Mouse (Mus musculus): ENCODE data around the gene Slc25a13. TPM values are rescaled to one million over a fixed set of nuclear protein-coding genes. Genes with fewer than 3 reads are reported as not detected.

Slc25a13 gene
- total and polyA plus RNA-seq, 2 experiments from 2014 or later: 3.4 to 3.5 TPM

DNA sequence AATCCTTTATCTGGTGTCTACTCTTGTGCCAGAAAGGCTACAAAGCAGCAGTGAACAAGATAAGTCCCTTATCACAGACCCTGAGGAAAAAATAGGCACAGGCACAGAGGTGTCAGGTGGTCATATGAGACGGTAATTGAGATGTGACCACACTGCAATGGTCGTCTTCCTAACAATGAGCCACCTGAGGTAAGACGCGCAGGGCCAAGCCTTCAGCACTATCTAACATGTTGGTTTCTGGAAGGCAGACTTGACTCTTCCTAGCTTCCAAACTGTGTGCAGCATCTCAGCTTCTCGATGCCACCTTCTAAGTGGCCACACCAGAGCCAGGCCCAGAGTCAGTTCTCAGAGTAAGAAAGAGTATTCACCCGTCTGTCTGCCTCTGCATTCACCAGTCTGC lies 149.8 kb downstream of the Slc25a13 start:
- Histone ChIP-seq H3K4me3 (ENCODE audit: low read length) (no peak overlapping the region), H3K4me2 (ENCODE audit: low read depth, low read length) (no peak overlapping the region), H3K9ac (replicated peaks; ENCODE audit: low read length) (no peak overlapping the region), H3K36me3 (ENCODE audit: insufficient read depth, low read length) (no peaks in the 10 kb centered on the region), H3K9me3 (ENCODE audit: low read length) (no peaks in the 10 kb centered on the region), H3K27ac (no peak overlapping the region), H3K27me3 (ENCODE audit: insufficient read depth, low read length) (no peaks in the 10 kb centered on the region), H3K4me1 (ENCODE audit: insufficient read depth, low read length) (no peaks in the 10 kb centered on the region)
- no peak for DNase-seq (ENCODE audit: low spot score)
- no peak for ATAC-seq
- TF ChIP-seq CTCF (IDR thresholded peaks at IDR 0.05; ENCODE audit: low read depth): no peak
- 89% methylated on average over 6 of the region's 6 CpGs for WGBS

DNA sequence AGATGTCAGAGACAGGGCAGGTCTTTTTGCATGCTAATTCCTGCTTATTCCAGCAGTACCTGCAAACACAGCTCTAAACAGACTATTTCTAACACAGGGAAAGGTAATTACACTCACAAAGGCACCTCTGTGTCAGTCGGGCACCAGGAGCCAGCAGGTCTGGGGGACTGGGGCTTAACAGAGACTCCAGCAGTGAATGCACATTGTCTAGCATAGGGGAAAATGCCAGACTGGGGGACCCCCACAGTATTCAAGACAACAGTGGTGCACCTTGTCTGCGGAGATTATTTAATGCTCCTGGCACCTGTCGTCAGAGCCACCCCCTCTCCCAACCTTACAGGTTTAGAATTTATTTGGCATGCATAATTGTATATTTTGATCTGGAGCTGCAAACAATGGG lies 158.4 kb downstream of the Slc25a13 start:
- no peak for ATAC-seq
- WGBS: 24% methylated on average over 3 of the region's 3 CpGs
- no peak for DNase-seq (ENCODE audit: low spot score)

DNA sequence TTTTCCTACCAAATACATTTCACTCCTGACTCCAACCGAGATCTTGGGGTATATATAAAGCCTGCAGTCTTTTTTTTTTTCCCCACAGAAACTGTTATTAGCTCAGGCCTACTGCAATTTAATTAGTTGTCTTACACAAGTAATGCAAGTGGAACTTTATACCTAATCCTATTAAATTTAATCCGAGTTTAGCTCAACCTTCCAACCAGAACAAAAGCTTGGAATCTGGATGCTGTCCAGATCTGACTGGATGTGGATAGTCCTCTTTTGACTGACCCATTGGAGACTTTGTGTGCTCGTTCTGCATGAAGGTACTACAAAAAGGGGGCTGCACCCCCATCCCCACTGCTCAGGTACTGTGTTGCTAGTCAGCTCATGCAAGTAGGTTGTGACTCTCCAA lies 163.0 kb downstream of the Slc25a13 start:
- Histone ChIP-seq H3K9ac (replicated peaks; ENCODE audit: low read length) (no peak overlapping the region), H3K4me3 (ENCODE audit: low read length) (no peak overlapping the region), H3K9me3 (ENCODE audit: low read length) (no peaks in the 10 kb centered on the region), H3K36me3 (ENCODE audit: insufficient read depth, low read length) (no peaks in the 10 kb centered on the region), H3K4me1 (ENCODE audit: insufficient read depth, low read length) (no peaks in the 10 kb centered on the region), H3K27ac (no peak overlapping the region), H3K4me2 (ENCODE audit: low read depth, low read length) (no peak overlapping the region), H3K27me3 (ENCODE audit: insufficient read depth, low read length) (no peaks in the 10 kb centered on the region)
- no peak for TF ChIP-seq CTCF (IDR thresholded peaks at IDR 0.05; ENCODE audit: low read depth)
- 53% methylated on average over 3 of the region's 3 CpGs for WGBS
- DNase-seq (ENCODE audit: low spot score) (peak; percentile 6), ATAC-seq (no peak)

More for the DNA sequence above, 158.4 kb downstream of the Slc25a13 start:
- Histone ChIP-seq H3K9ac (replicated peaks; ENCODE audit: low read length) (no peak overlapping the region), H3K4me3 (ENCODE audit: low read length) (no peak overlapping the region), H3K27me3 (ENCODE audit: insufficient read depth, low read length) (no peaks in the 10 kb centered on the region), H3K27ac (no peak overlapping the region), H3K4me2 (ENCODE audit: low read depth, low read length) (no peak overlapping the region), H3K4me1 (ENCODE audit: insufficient read depth, low read length) (no peaks in the 10 kb centered on the region), H3K9me3 (ENCODE audit: low read length) (no peaks in the 10 kb centered on the region), H3K36me3 (ENCODE audit: insufficient read depth, low read length) (no peaks in the 10 kb centered on the region)
- TF ChIP-seq CTCF (IDR thresholded peaks at IDR 0.05; ENCODE audit: low read depth): no peak

DNA sequence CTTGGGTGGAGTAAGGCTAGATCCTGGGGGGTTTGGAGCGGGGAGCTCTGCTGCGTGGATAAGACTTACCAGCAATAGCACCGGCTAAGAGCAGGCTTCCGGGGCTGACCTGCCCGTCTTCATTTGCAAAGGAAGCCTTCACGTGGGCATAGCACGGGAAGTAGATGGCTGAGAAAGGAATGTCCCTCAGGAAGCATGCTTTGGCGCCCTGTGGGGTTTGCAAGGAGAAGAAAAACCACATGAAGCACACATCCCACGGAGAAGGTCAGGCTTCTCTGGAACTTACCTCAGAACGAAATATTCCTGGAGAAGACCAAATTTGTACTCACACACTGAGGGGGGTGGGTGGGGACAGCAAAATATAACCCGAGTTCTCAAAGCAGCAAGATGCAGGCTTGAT lies 164.3 kb downstream of the Slc25a13 start:
- Histone ChIP-seq H3K4me3 (ENCODE audit: low read length) (no peak overlapping the region), H3K9me3 (ENCODE audit: low read length) (no peaks in the 10 kb centered on the region), H3K4me2 (ENCODE audit: low read depth, low read length) (no peak overlapping the region), H3K27ac (no peak overlapping the region), H3K27me3 (ENCODE audit: insufficient read depth, low read length) (no peaks in the 10 kb centered on the region), H3K36me3 (ENCODE audit: insufficient read depth, low read length) (no peaks in the 10 kb centered on the region), H3K4me1 (ENCODE audit: insufficient read depth, low read length) (no peaks in the 10 kb centered on the region), H3K9ac (replicated peaks; ENCODE audit: low read length) (no peak overlapping the region)
- 71% methylated on average over 11 of the region's 11 CpGs for WGBS
- DNase-seq (ENCODE audit: low spot score): no peak
- TF ChIP-seq CTCF (IDR thresholded peaks at IDR 0.05; ENCODE audit: low read depth): no peak
- no peak for ATAC-seq

DNA sequence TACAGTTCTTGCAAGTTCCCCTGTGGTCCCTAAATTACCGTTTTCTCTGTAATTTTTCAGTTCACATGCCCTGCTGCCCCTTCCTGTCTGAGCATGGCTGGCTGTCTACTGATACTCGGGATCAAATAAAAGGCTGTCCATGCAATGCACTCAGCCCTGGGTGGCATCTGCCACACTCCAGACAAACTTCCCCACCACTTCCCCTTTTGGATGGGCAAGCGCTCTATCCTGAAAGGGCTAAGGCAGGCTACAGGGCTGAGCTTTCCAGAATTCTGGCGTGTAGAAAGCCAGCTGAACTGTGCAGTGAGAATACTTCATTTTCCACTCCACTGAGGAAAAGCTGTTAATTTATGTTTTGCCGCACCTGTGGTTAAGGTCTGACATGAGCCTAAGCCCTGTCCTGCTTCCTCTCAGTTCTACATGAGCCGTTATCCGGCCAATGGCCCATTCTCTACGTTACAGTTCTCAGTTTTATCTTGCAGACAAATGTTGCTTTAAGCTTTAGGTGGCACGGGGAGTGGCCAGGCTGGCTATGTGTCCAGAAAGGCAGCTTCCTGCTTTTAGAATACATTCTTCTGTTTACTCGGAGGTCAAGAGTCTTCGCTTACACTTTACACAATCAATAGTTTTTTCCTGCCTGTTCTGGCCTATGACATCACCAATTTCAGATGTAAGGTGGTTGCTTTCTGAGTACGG lies 170.1 kb downstream of the Slc25a13 start:
- Histone ChIP-seq H3K36me3 (ENCODE audit: insufficient read depth, low read length) (no peaks in the 10 kb centered on the region), H3K4me3 (ENCODE audit: low read length) (no peak overlapping the region), H3K9ac (replicated peaks; ENCODE audit: low read length) (no peak overlapping the region), H3K9me3 (ENCODE audit: low read length) (no peaks in the 10 kb centered on the region), H3K27me3 (ENCODE audit: insufficient read depth, low read length) (no peaks in the 10 kb centered on the region), H3K27ac (no peak overlapping the region), H3K4me2 (ENCODE audit: low read depth, low read length) (no peak overlapping the region), H3K4me1 (ENCODE audit: insufficient read depth, low read length) (no peaks in the 10 kb centered on the region)
- DNase-seq (ENCODE audit: low spot score) (no peak), ATAC-seq (no peak)
- 76% methylated on average over 12 of the region's 12 CpGs for WGBS
- TF ChIP-seq CTCF (IDR thresholded peaks at IDR 0.05; ENCODE audit: low read depth): no peak

DNA sequence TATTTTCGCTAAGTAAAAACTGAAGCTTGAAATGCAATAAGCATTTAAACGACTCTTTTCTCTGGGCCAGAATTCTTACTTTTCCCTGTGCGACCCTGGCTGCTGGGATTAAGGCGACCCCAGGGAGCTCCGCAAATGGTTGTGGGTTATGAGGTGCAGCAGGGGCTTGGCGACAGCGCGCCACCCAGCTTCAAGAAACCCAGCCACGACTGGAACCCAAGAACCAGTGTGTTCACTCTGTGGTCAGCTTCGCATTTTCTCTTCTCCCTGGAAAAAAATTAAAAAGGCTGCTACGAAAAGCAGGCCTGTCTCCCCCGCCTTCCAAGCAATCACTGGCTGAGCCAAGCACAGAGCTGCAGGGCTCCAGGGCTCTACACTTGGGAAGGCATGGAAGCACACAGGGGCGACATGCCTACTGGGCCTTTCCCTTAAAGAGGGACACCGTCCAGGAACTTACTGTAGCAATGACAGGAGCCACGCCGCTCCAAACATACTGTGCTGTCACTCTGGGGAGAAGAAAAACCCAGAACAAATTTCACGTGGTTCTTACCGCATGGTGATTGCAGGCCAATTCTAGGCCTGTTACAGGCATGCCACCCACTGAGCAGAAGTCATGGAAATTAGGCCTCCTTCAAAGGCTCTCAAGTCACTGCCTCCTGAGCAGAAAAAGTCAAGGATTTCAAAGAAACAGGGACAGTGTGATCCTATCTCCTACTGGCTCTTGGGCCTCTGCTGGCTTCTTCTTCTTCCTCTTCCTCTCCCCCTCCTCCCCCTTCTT lies 178.0 kb downstream of the Slc25a13 start:
- DNase-seq (ENCODE audit: low spot score) (no peak), ATAC-seq (no peak)
- H3K27ac ChIP-seq: no peak overlapping the region
- 34% methylated on average over 18 of the region's 18 CpGs for WGBS
- no peaks in the 10 kb centered on the region for H3K36me3 ChIP-seq (ENCODE audit: insufficient read depth, low read length)
- no peak overlapping the region for H3K4me2 ChIP-seq (ENCODE audit: low read depth, low read length)
- no peaks in the 10 kb centered on the region for H3K27me3 ChIP-seq (ENCODE audit: insufficient read depth, low read length)
- H3K9me3 ChIP-seq (ENCODE audit: low read length): no peaks in the 10 kb centered on the region
- TF ChIP-seq CTCF (IDR thresholded peaks at IDR 0.05; ENCODE audit: low read depth): no peak
- no peaks in the 10 kb centered on the region for H3K4me1 ChIP-seq (ENCODE audit: insufficient read depth, low read length)
- H3K9ac ChIP-seq (replicated peaks; ENCODE audit: low read length): no peak overlapping the region
- H3K4me3 ChIP-seq (ENCODE audit: low read length): no peak overlapping the region

DNA sequence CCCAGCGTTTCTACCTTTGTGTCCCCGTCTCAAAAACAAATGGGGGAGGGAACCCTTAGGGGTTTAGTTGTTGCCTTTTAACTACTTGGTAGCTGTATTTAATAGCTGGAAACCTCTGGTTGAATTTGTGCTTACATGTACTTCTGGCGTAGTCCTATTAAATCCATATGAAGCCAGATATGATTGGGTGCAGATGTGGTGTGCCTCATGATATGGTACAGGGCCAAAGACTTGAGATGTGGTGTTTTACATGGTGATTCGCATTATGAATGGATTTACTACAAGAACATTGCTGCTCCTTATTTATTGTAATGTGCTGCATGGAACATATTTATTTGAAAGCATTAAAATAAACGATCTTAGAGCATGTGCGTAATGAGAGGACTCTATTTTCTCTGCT lies 189.3 kb downstream of the Slc25a13 start:
- whole genome bisulfite sequencing: 92% methylated on average over 6 of the region's 6 CpGs
- no peaks in the 10 kb centered on the region for H3K27me3 ChIP-seq (ENCODE audit: insufficient read depth, low read length)

More for the DNA sequence above, 189.3 kb downstream of the Slc25a13 start:
- DNase-seq (ENCODE audit: low spot score): no peak
- ATAC-seq: no peak
- Histone ChIP-seq H3K36me3 (ENCODE audit: insufficient read depth, low read length) (no peaks in the 10 kb centered on the region), H3K9ac (replicated peaks; ENCODE audit: low read length) (no peak overlapping the region), H3K27ac (no peak overlapping the region), H3K9me3 (ENCODE audit: low read length) (no peaks in the 10 kb centered on the region), H3K4me1 (ENCODE audit: insufficient read depth, low read length) (no peaks in the 10 kb centered on the region), H3K4me3 (ENCODE audit: low read length) (no peak overlapping the region), H3K4me2 (ENCODE audit: low read depth, low read length) (no peak overlapping the region)
- no peak for TF ChIP-seq CTCF (IDR thresholded peaks at IDR 0.05; ENCODE audit: low read depth)
